Mouse (Mus musculus) kidney, embryonic 16.5 days (tissue): ENCODE measurements around the gene Btbd9. TPM values are rescaled to one million over a fixed set of nuclear protein-coding genes. Genes with fewer than 3 reads are reported as not detected.

ENCODE experiments used
- ATAC-seq: fragments of 200-750 bp; cut with Nextera tagmentation; 2 replicates; pipeline ENCODE4 v1.8.0; 2017; ENCODE audit warnings: moderate TSS enrichment; ENCODE audit not compliant: low FRiP score, low TSS enrichment
- H3K27ac ChIP-seq: fragments of 300-500 bp; sonication (generic); 2 replicates; pipeline ENCODE4 v1.5.1; 2014; ENCODE audit warnings: low read length
- H3K27me3 ChIP-seq: fragments of 300-500 bp; sonication (generic); 2 replicates; pipeline ENCODE4 v1.6.1; 2014; ENCODE audit warnings: low read length, control low read depth, mixed read lengths; ENCODE audit not compliant: insufficient read depth
- H3K36me3 ChIP-seq: fragments of 300-500 bp; sonication (generic); 2 replicates; pipeline ENCODE4 v1.6.1; 2014; ENCODE audit warnings: low read length, control low read depth, mixed read lengths; ENCODE audit not compliant: insufficient read depth
- H3K4me1 ChIP-seq: fragments of 300-500 bp; sonication (generic); 2 replicates; pipeline ENCODE4 v1.6.1; 2014; ENCODE audit warnings: low read length, control low read depth, mixed read lengths; ENCODE audit not compliant: insufficient read depth
- H3K4me2 ChIP-seq: fragments of 300-500 bp; sonication (generic); replicated peaks from 2 replicates; pipeline ENCODE4 v1.6.1; 2014; ENCODE audit warnings: low read depth, low read length
- H3K4me3 ChIP-seq: fragments of 300-500 bp; sonication (generic); 2 replicates; pipeline ENCODE4 v1.5.1; 2014; ENCODE audit warnings: mild to moderate bottlenecking, low read length
- H3K9ac ChIP-seq: fragments of 300-500 bp; sonication (generic); replicated peaks from 2 replicates; pipeline ENCODE4 v1.6.1; 2014; ENCODE audit warnings: low read length
- H3K9me3 ChIP-seq: fragments of 300-500 bp; sonication (generic); 2 replicates; pipeline ENCODE4 v1.6.1; 2016; ENCODE audit warnings: low read length, control low read depth
- WGBS: fragments of 180-500 bp; shearing (Covaris S2); extraction: QIAGEN DNeasy Blood & Tissue Kit; methylation state at CpG from one replicate; pipeline ENCODE4 v1.1.7; 2014; 5-methylcytosine and 5-hydroxymethylcytosine counted together
- polyA plus RNA-seq: library from polyadenylated mRNA; unstranded; fragments of >200 nt; fragmentation: Nextera tagmentation; extraction: Ambion mirVana; gene quantifications from 2 replicates; pipeline ENCODE4 v1.2.1, GENCODE M21; 2015

The Btbd9 gene
- polyA plus RNA-seq, 1 experiment from 2014 or later: 58.3 TPM

- no peaks in the 10 kb centered on the region for H3K9me3 ChIP-seq
- 36% methylated on average over 3 of the region's 3 CpGs for WGBS
Observed at GRCm38 (mm10) chr17:30454862-30455243, 121.4 kb downstream of the Btbd9 start.

GRCm38 (mm10) chr17:30454155-30454861 is 122.0 kb downstream of the Btbd9 start:
- no peaks in the 10 kb centered on the region for H3K9me3 ChIP-seq
- no peak overlapping the region for H3K4me2 ChIP-seq
- no peaks in the 10 kb centered on the region for H3K36me3 ChIP-seq
- no peak overlapping the region for H3K27ac ChIP-seq
- WGBS: 69% methylated on average over 6 of the region's 6 CpGs
- no peak overlapping the region for H3K9ac ChIP-seq
- no peak overlapping the region for H3K4me3 ChIP-seq
- 0 out of 2 replicates have a peak, but pooled peaks cover 5% of the 10 kb centered on the region for H3K4me1 ChIP-seq
- ATAC-seq: no peak
- no peaks in the 10 kb centered on the region for H3K27me3 ChIP-seq

More at GRCm38 (mm10) chr17:30454862-30455243, 121.4 kb downstream of the Btbd9 start:
- H3K4me1 ChIP-seq: 0 out of 2 replicates have a peak, but pooled peaks cover 5% of the 10 kb centered on the region
- no peak overlapping the region for H3K4me2 ChIP-seq
- H3K27ac ChIP-seq: no peak overlapping the region
- H3K4me3 ChIP-seq: no peak overlapping the region
- no peaks in the 10 kb centered on the region for H3K27me3 ChIP-seq
- H3K9ac ChIP-seq: no peak overlapping the region
- no peaks in the 10 kb centered on the region for H3K36me3 ChIP-seq
- ATAC-seq: no peak

DNA sequence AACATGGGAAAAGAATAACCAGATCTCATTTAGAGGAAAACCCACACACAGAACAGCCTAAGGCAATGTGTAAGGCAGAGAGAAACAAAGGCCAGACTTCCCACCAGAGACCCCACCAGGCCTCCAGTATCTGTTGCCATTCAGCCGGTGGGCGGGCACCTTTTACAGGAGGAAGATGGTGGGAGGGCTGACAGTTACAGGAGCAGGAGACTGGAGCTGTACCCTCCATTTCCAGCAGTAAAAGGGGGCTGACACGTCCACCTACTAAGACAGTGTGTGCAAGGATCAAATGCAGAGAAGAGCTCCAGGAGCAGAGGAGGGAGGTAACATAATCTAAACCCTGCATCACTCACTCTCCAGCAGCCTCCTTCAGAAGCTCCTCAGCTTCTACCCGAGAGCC is 123.0 kb downstream of the Btbd9 start:
- Histone ChIP-seq H3K4me2 (no peak overlapping the region), H3K4me1 (0 out of 2 replicates have a peak, but pooled peaks cover 5% of the 10 kb centered on the region), H3K4me3 (no peak overlapping the region), H3K27me3 (no peaks in the 10 kb centered on the region), H3K27ac (no peak overlapping the region), H3K9me3 (no peaks in the 10 kb centered on the region), H3K9ac (no peak overlapping the region), H3K36me3 (no peaks in the 10 kb centered on the region)
- ATAC-seq: no peak
- 49% methylated on average over 4 of the region's 4 CpGs for WGBS

DNA sequence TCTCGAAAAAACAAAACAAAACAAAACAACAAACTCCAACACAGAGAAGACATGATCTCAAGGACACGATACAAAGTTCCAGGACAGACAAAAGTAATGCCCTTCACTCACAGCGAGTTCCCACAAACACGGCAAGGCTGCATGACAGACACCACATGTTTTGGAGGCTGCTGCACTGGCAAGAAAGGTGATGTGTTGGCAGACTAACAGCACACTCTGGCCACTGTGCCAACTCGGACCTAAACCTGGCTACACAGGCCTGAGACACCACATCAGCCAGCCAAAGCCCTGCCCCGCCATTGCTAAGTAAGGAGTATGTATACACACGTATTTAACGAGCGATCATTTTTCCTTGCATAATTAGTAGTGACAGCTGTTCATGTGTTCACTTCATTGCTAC is 123.9 kb downstream of the Btbd9 start:
- H3K4me2 ChIP-seq: no peak overlapping the region
- H3K4me3 ChIP-seq: no peak overlapping the region
- 0 out of 2 replicates have a peak, but pooled peaks cover 5% of the 10 kb centered on the region for H3K4me1 ChIP-seq
- H3K27ac ChIP-seq: no peak overlapping the region
- H3K9ac ChIP-seq: no peak overlapping the region
- H3K36me3 ChIP-seq: no peaks in the 10 kb centered on the region
- H3K27me3 ChIP-seq: no peaks in the 10 kb centered on the region
- ATAC-seq: no peak
- 92% methylated on average over 9 of the region's 9 CpGs for WGBS
- H3K9me3 ChIP-seq: no peaks in the 10 kb centered on the region

- WGBS: 86% methylated on average over 5 of the region's 5 CpGs
Observed at GRCm38 (mm10) chr17:30448562-30448961, 127.7 kb downstream of the Btbd9 start.

DNA sequence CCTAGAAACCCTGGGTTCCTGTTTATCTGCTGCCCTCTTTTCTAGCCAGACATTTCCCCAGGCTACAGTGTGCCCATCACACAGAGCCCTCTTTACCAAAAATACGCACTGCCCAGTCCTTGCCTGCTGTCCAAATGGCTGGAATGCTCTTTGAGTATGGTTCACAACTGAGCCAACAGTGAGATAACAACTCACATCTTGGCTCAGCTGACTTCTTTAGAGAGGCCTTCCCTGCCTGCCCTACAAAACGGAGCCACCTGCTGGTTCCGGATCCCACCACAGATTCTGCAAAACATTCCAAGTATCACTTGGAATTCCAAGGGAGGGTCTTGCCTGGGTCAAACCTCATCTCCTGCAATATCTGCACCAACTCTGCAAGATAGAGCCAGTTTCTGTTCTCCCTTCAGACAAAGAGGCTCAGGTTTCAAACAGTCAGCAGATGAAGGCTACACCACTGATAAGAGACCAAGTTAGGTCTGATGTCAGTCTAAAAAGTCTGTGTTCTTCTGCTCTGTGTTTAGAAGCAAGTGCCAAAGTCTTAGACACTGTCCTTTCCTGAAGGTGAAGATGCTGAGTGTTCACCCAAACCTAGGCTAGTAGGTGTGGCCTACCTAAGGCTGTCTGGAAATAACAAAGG is 130.4 kb downstream of the Btbd9 start:
- H3K27me3 ChIP-seq: no peaks in the 10 kb centered on the region
- 86% methylated on average over 3 of the region's 3 CpGs for WGBS
- no peak overlapping the region for H3K4me2 ChIP-seq
- H3K36me3 ChIP-seq: 0 out of 2 replicates have a peak, but pooled peaks cover 7% of the 10 kb centered on the region
- H3K9ac ChIP-seq: no peak overlapping the region
- no peak overlapping the region for H3K4me3 ChIP-seq
- H3K9me3 ChIP-seq: no peaks in the 10 kb centered on the region
- H3K4me1 ChIP-seq: no peaks in the 10 kb centered on the region
- no peak for ATAC-seq
- no peak overlapping the region for H3K27ac ChIP-seq

More at GRCm38 (mm10) chr17:30448562-30448961, 127.7 kb downstream of the Btbd9 start:
- H3K27ac ChIP-seq: no peak overlapping the region
- no peaks in the 10 kb centered on the region for H3K9me3 ChIP-seq
- H3K27me3 ChIP-seq: no peaks in the 10 kb centered on the region
- H3K4me2 ChIP-seq: no peak overlapping the region
- H3K36me3 ChIP-seq: 0 out of 2 replicates have a peak, but pooled peaks cover 7% of the 10 kb centered on the region
- H3K4me3 ChIP-seq: no peak overlapping the region
- no peak overlapping the region for H3K9ac ChIP-seq
- ATAC-seq: no peak
- no peaks in the 10 kb centered on the region for H3K4me1 ChIP-seq

DNA sequence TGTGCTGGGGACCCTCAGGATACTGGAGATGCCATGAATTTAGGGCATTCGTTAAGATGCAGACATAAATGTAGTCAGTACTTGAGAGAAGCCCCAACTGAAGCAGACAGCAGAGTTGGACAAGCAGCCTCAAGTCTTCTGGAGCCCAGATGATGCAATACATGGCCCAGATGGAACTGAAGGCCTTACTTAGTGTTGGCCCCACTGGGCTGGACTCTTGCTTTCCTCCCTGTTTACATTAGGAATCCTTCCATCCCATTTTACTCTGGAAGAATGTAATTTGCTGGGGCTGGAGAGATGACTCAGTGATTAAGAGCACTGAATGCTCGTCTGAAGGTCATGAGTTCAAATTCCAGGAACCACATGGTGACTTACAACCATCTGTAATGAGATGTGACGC is 136.6 kb downstream of the Btbd9 start:
- Histone ChIP-seq H3K27ac (no peak overlapping the region), H3K36me3 (0 out of 2 replicates have a peak, but pooled peaks cover 6% of the 10 kb centered on the region), H3K4me2 (no peak overlapping the region), H3K27me3 (no peaks in the 10 kb centered on the region), H3K4me1 (no peaks in the 10 kb centered on the region), H3K4me3 (no peak overlapping the region), H3K9me3 (no peaks in the 10 kb centered on the region), H3K9ac (no peak overlapping the region)
- no peak for ATAC-seq
- 74% methylated on average over 3 of the region's 3 CpGs for WGBS

DNA sequence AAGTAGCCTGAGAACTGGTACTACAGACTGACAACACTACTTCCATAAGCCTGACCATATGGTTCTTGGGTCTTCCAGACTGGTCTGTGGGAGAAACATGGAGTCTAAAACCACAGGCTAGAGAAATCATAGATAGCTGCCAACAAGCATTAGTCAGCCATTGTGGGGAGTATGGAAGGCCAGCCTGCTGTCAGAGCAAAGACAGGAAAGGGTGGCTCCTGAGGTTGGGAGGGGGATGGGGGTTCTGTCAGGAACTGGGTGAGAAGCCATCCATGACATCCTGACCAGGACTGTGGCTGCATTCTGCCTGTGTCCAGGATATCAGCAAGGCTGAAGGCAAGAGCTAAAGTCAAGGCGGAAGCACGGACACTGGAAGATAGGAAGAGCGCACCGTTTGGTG is 137.5 kb downstream of the Btbd9 start:
- H3K4me1 ChIP-seq: no peaks in the 10 kb centered on the region
- 83% methylated on average over 4 of the region's 4 CpGs for WGBS
- no peak overlapping the region for H3K4me2 ChIP-seq
- ATAC-seq: no peak
- H3K9ac ChIP-seq: no peak overlapping the region
- H3K9me3 ChIP-seq: no peaks in the 10 kb centered on the region
- H3K27me3 ChIP-seq: no peaks in the 10 kb centered on the region
- H3K36me3 ChIP-seq: no peaks in the 10 kb centered on the region
- H3K27ac ChIP-seq: no peak overlapping the region
- no peak overlapping the region for H3K4me3 ChIP-seq

DNA sequence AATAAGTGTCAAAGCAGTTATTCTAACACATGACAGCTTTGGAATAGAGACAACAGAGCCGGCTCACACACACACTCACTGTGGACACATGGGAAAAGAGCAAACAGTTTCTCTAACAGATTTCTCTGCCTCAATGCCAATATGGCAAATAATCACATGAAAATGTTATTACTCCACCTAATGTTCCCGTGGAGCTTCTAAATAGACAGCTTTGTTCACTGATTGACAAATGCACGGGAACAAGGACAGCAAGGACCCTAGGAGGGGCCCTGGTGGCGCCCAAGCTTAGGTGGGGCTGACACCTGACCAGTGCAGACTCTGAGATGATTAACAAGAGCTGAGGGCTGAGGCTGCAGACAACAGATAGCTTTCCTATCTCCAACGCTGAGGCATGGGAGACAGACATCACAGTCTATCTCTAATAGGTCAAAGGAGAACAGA is 140.2 kb downstream of the Btbd9 start:
- Histone ChIP-seq H3K4me2 (no peak overlapping the region), H3K9ac (no peak overlapping the region), H3K27ac (no peak overlapping the region), H3K4me1 (peaks cover 3% of the 10 kb centered on the region; the same call in 1 of the 2 replicates), H3K36me3 (no peaks in the 10 kb centered on the region), H3K9me3 (no peaks in the 10 kb centered on the region), H3K27me3 (no peaks in the 10 kb centered on the region), H3K4me3 (no peak overlapping the region)
- ATAC-seq: no peak
- WGBS: 79% methylated on average over 5 of the region's 5 CpGs

GRCm38 (mm10) chr17:30435478-30435877 is 140.8 kb downstream of the Btbd9 start:
- WGBS: 63% methylated on average over 7 of the region's 7 CpGs
- H3K9me3 ChIP-seq: no peaks in the 10 kb centered on the region
- ATAC-seq: no peak
- no peak overlapping the region for H3K4me3 ChIP-seq
- no peak overlapping the region for H3K9ac ChIP-seq
- H3K36me3 ChIP-seq: no peaks in the 10 kb centered on the region
- H3K27ac ChIP-seq: no peak overlapping the region
- peaks cover 7% of the 10 kb centered on the region; the same call in 1 of the 2 replicates for H3K4me1 ChIP-seq
- H3K27me3 ChIP-seq: no peaks in the 10 kb centered on the region
- no peak overlapping the region for H3K4me2 ChIP-seq
